Mouse (Mus musculus): ENCODE results near the gene Large1. TPM values are rescaled to one million over a fixed set of nuclear protein-coding genes. Genes with fewer than 3 reads are reported as not detected.

Gene Large1
- polyA plus RNA-seq, 1 experiment from 2014 or later: 17.0 TPM

GRCm38 (mm10) chr8:72833112-72833511, 520.2 kb downstream of the Large1 start:
- H3K4me1 ChIP-seq (replicated peaks; ENCODE audit: control insufficient read depth, insufficient read depth, low read length): no peaks in the 10 kb centered on the region
- no peak overlapping the region for H3K4me3 ChIP-seq (replicated peaks; ENCODE audit: low read length)
- H3K9me3 ChIP-seq (ENCODE audit: control insufficient read depth, low read length): no peaks in the 10 kb centered on the region
- H3K4me2 ChIP-seq (ENCODE audit: low read length): no peak overlapping the region
- H3K27ac ChIP-seq (ENCODE audit: low read length): no peak overlapping the region
- no peak for ATAC-seq
- WGBS: 48% methylated on average over 2 of the region's 2 CpGs
- no peaks in the 10 kb centered on the region for H3K27me3 ChIP-seq (replicated peaks; ENCODE audit: control insufficient read depth, insufficient read depth, low read length)
- peaks cover 8% of the 10 kb centered on the region; the same call in 1 of the 2 replicates for H3K36me3 ChIP-seq (ENCODE audit: control insufficient read depth, insufficient read depth)
- no peak overlapping the region for H3K9ac ChIP-seq (replicated peaks; ENCODE audit: low read depth, low read length)

- Histone ChIP-seq H3K9ac (replicated peaks; ENCODE audit: low read depth, low read length) (no peak overlapping the region), H3K27me3 (replicated peaks; ENCODE audit: control insufficient read depth, insufficient read depth, low read length) (no peaks in the 10 kb centered on the region), H3K4me2 (ENCODE audit: low read length) (no peak overlapping the region), H3K9me3 (ENCODE audit: control insufficient read depth, low read length) (no peaks in the 10 kb centered on the region), H3K36me3 (ENCODE audit: control insufficient read depth, insufficient read depth) (peaks cover 8% of the 10 kb centered on the region; the same call in 1 of the 2 replicates), H3K4me3 (replicated peaks; ENCODE audit: low read length) (no peak overlapping the region), H3K4me1 (replicated peaks; ENCODE audit: control insufficient read depth, insufficient read depth, low read length) (no peaks in the 10 kb centered on the region), H3K27ac (ENCODE audit: low read length) (no peak overlapping the region)
- no peak for ATAC-seq
- 89% methylated on average over 1 of the region's 1 CpGs for WGBS
Measured at GRCm38 (mm10) chr8:72832371-72832770, 521.0 kb downstream of the Large1 start.

DNA sequence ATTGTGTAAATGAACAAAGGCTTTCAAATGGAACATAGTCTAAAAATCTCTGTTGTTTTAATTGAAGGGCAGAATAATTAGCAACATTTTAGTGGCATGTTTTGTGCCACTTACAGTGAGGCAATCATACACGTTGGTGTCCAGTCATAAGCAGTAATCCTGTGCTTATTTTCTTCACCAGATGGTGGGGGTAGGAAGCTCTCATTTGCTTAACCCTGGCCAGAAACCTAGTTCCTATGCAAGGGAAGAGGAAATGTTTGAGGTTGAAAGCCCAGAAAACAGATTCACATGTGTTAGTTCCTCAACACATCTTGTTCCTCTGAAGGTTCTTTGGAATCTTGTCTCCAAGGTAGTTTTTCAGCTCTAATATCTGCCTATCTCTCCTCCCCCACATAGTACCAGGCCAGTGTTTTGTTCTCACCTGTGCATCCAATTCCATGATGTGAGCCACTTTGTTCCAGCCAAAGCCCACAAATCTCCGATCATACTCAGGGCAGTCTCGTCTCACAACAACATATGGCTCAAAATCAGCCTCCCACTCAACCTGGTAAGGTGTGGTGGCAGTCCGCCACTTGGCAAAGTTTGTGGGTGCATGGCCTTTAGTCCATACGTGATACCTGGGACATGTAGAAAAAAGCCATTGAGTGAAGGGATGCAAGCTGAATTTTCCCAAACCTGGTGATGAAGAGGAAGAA, 535.5 kb downstream of the Large1 start:
- Histone ChIP-seq H3K9me3 (ENCODE audit: control insufficient read depth, low read length) (no peaks in the 10 kb centered on the region), H3K27ac (ENCODE audit: low read length) (no peak overlapping the region), H3K36me3 (ENCODE audit: control insufficient read depth, insufficient read depth) (peaks cover 18% of the 10 kb centered on the region), H3K4me3 (replicated peaks; ENCODE audit: low read length) (no peak overlapping the region), H3K9ac (replicated peaks; ENCODE audit: low read depth, low read length) (no peak overlapping the region), H3K4me2 (ENCODE audit: low read length) (no peak overlapping the region), H3K27me3 (replicated peaks; ENCODE audit: control insufficient read depth, insufficient read depth, low read length) (no peaks in the 10 kb centered on the region), H3K4me1 (replicated peaks; ENCODE audit: control insufficient read depth, insufficient read depth, low read length) (no peaks in the 10 kb centered on the region)
- WGBS: 81% methylated on average over 5 of the region's 5 CpGs
- ATAC-seq: no peak

- H3K9me3 ChIP-seq (ENCODE audit: control insufficient read depth, low read length): no peaks in the 10 kb centered on the region
- no peak overlapping the region for H3K9ac ChIP-seq (replicated peaks; ENCODE audit: low read depth, low read length)
- H3K27ac ChIP-seq (ENCODE audit: low read length): no peak overlapping the region
- H3K4me3 ChIP-seq (replicated peaks; ENCODE audit: low read length): no peak overlapping the region
- no peak overlapping the region for H3K4me2 ChIP-seq (ENCODE audit: low read length)
- ATAC-seq: no peak
- no peaks in the 10 kb centered on the region for H3K27me3 ChIP-seq (replicated peaks; ENCODE audit: control insufficient read depth, insufficient read depth, low read length)
- H3K4me1 ChIP-seq (replicated peaks; ENCODE audit: control insufficient read depth, insufficient read depth, low read length): no peaks in the 10 kb centered on the region
- peaks cover 18% of the 10 kb centered on the region for H3K36me3 ChIP-seq (ENCODE audit: control insufficient read depth, insufficient read depth)
Measured at GRCm38 (mm10) chr8:72816679-72817078, 536.7 kb downstream of the Large1 start.

DNA sequence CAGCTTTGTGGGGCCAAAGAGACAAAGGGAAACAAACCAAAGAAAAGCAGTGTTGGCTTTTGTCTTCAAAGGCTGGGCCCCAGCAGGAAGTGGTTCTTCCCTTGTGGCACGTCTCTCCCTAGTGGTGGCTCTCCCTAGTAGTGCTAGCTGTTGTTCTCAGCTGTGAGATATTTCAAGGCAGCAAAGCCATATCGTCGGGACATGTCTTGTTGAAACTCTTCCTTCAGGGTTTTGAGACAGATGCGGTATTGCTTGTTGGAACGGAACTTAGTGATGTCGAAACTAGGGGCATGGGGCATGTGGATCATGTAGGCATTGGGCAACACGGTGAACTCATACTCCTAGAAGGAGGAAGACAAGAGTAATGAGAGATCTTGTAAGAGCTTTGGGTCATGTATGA, 537.7 kb downstream of the Large1 start:
- no peak overlapping the region for H3K4me2 ChIP-seq (ENCODE audit: low read length)
- WGBS: 92% methylated on average over 7 of the region's 7 CpGs
- H3K9me3 ChIP-seq (ENCODE audit: control insufficient read depth, low read length): no peaks in the 10 kb centered on the region
- H3K4me1 ChIP-seq (replicated peaks; ENCODE audit: control insufficient read depth, insufficient read depth, low read length): no peaks in the 10 kb centered on the region
- no peak overlapping the region for H3K27ac ChIP-seq (ENCODE audit: low read length)
- no peaks in the 10 kb centered on the region for H3K27me3 ChIP-seq (replicated peaks; ENCODE audit: control insufficient read depth, insufficient read depth, low read length)
- no peak for ATAC-seq
- no peak overlapping the region for H3K9ac ChIP-seq (replicated peaks; ENCODE audit: low read depth, low read length)
- H3K36me3 ChIP-seq (ENCODE audit: control insufficient read depth, insufficient read depth): peaks cover 14% of the 10 kb centered on the region
- no peak overlapping the region for H3K4me3 ChIP-seq (replicated peaks; ENCODE audit: low read length)

- no peaks in the 10 kb centered on the region for H3K4me1 ChIP-seq (replicated peaks; ENCODE audit: control insufficient read depth, insufficient read depth, low read length)
- no peak overlapping the region for H3K4me3 ChIP-seq (replicated peaks; ENCODE audit: low read length)
- H3K27ac ChIP-seq (ENCODE audit: low read length): no peak overlapping the region
- ATAC-seq: no peak
- no peaks in the 10 kb centered on the region for H3K27me3 ChIP-seq (replicated peaks; ENCODE audit: control insufficient read depth, insufficient read depth, low read length)
- peaks cover 12% of the 10 kb centered on the region for H3K36me3 ChIP-seq (ENCODE audit: control insufficient read depth, insufficient read depth)
- no peaks in the 10 kb centered on the region for H3K9me3 ChIP-seq (ENCODE audit: control insufficient read depth, low read length)
- no peak overlapping the region for H3K4me2 ChIP-seq (ENCODE audit: low read length)
- no peak overlapping the region for H3K9ac ChIP-seq (replicated peaks; ENCODE audit: low read depth, low read length)
- WGBS: 86% methylated on average over 3 of the region's 3 CpGs
Measured at GRCm38 (mm10) chr8:72812690-72813089, 540.6 kb downstream of the Large1 start.

DNA sequence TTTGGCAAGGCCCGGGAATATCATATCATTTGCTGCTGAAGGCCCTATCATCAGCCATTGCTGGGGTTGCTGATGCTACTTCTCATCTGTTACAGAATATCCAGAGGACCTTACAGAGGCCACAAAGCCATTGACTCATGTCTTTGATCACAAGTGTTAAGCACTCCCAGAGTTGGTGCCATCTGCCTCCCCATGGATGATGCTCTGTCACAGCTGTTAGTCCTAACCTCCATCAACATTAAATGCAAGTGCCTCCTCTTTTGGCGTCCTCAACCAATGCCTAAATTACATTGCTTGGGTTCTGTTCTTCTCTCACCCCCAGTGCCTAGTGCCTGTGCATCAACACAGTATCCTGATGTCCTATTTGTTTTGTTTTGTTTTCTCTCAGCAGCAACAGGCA, 551.8 kb downstream of the Large1 start:
- Histone ChIP-seq H3K4me1 (replicated peaks; ENCODE audit: control insufficient read depth, insufficient read depth, low read length) (no peaks in the 10 kb centered on the region), H3K4me2 (ENCODE audit: low read length) (no peak overlapping the region), H3K36me3 (ENCODE audit: control insufficient read depth, insufficient read depth) (no peaks in the 10 kb centered on the region), H3K27me3 (replicated peaks; ENCODE audit: control insufficient read depth, insufficient read depth, low read length) (no peaks in the 10 kb centered on the region), H3K9ac (replicated peaks; ENCODE audit: low read depth, low read length) (no peak overlapping the region), H3K27ac (ENCODE audit: low read length) (no peak overlapping the region), H3K4me3 (replicated peaks; ENCODE audit: low read length) (no peak overlapping the region), H3K9me3 (ENCODE audit: control insufficient read depth, low read length) (no peaks in the 10 kb centered on the region)
- ATAC-seq: no peak
- WGBS: 90% methylated on average over 2 of the region's 2 CpGs

- no peaks in the 10 kb centered on the region for H3K27me3 ChIP-seq (replicated peaks; ENCODE audit: control insufficient read depth, insufficient read depth, low read length)
- H3K4me3 ChIP-seq (replicated peaks; ENCODE audit: low read length): no peak overlapping the region
- WGBS: 92% methylated on average over 4 of the region's 4 CpGs
- H3K4me1 ChIP-seq (replicated peaks; ENCODE audit: control insufficient read depth, insufficient read depth, low read length): no peaks in the 10 kb centered on the region
- no peak overlapping the region for H3K9ac ChIP-seq (replicated peaks; ENCODE audit: low read depth, low read length)
- no peaks in the 10 kb centered on the region for H3K36me3 ChIP-seq (ENCODE audit: control insufficient read depth, insufficient read depth)
- ATAC-seq: no peak
- no peaks in the 10 kb centered on the region for H3K9me3 ChIP-seq (ENCODE audit: control insufficient read depth, low read length)
- H3K4me2 ChIP-seq (ENCODE audit: low read length): no peak overlapping the region
- no peak overlapping the region for H3K27ac ChIP-seq (ENCODE audit: low read length)
Measured at GRCm38 (mm10) chr8:72780644-72781043, 572.7 kb downstream of the Large1 start.

- Histone ChIP-seq H3K27ac (ENCODE audit: low read length) (no peak overlapping the region), H3K4me1 (replicated peaks; ENCODE audit: control insufficient read depth, insufficient read depth, low read length) (no peaks in the 10 kb centered on the region), H3K4me2 (ENCODE audit: low read length) (no peak overlapping the region), H3K9me3 (ENCODE audit: control insufficient read depth, low read length) (no peaks in the 10 kb centered on the region), H3K4me3 (replicated peaks; ENCODE audit: low read length) (no peak overlapping the region), H3K27me3 (replicated peaks; ENCODE audit: control insufficient read depth, insufficient read depth, low read length) (no peaks in the 10 kb centered on the region), H3K36me3 (ENCODE audit: control insufficient read depth, insufficient read depth) (no peaks in the 10 kb centered on the region), H3K9ac (replicated peaks; ENCODE audit: low read depth, low read length) (no peak overlapping the region)
- 96% methylated on average over 1 of the region's 1 CpGs for WGBS
- no peak for ATAC-seq
Measured at GRCm38 (mm10) chr8:72777797-72778196, 575.5 kb downstream of the Large1 start.

DNA sequence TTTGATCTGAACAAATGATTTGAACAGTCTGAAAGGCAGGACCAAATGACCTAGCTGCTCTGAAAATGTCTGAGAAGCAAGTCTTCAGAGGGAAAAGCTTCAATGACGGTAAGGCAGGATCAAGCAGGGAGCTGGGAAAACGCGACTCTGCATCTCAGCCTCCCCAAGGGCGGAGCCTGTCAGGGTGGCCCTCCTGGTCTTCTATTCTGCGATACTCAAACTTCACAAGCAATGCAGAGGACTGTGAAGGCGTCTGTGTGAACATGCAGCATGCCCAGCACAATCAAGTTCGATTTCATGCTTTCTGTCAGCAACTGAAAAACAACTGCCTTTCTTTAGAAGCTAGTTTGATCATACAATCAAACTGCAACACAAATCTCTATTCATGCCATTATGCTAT, 586.6 kb downstream of the Large1 start:
- H3K27ac ChIP-seq (ENCODE audit: low read length): no peak overlapping the region
- WGBS: 34% methylated on average over 7 of the region's 7 CpGs
- no peaks in the 10 kb centered on the region for H3K9me3 ChIP-seq (ENCODE audit: control insufficient read depth, low read length)
- no peaks in the 10 kb centered on the region for H3K4me1 ChIP-seq (replicated peaks; ENCODE audit: control insufficient read depth, insufficient read depth, low read length)
- H3K4me2 ChIP-seq (ENCODE audit: low read length): no peak overlapping the region
- no peaks in the 10 kb centered on the region for H3K36me3 ChIP-seq (ENCODE audit: control insufficient read depth, insufficient read depth)
- no peak overlapping the region for H3K4me3 ChIP-seq (replicated peaks; ENCODE audit: low read length)
- H3K9ac ChIP-seq (replicated peaks; ENCODE audit: low read depth, low read length): no peak overlapping the region
- no peaks in the 10 kb centered on the region for H3K27me3 ChIP-seq (replicated peaks; ENCODE audit: control insufficient read depth, insufficient read depth, low read length)
- no peak for ATAC-seq

All from forebrain, embryonic 16.5 days (tissue).